Mouse (Mus musculus) bone marrow macrophage, adult 2 months (primary cell): ENCODE results near the gene Irs1. TPM values are rescaled to one million over a fixed set of nuclear protein-coding genes. Genes with fewer than 3 reads are reported as not detected.

Experiments
- H3K27ac ChIP-seq: 2 replicates; pipeline ENCODE4 v1.5.1; 2012; ENCODE audit warnings: low read depth, low read length; ENCODE audit not compliant: insufficient read depth
- H3K4me1 ChIP-seq: 2 replicates; pipeline ENCODE4 v1.6.1; 2012; ENCODE audit warnings: low read length; ENCODE audit not compliant: control insufficient read depth, insufficient read depth
- H3K4me3 ChIP-seq: 2 replicates; pipeline ENCODE4 v1.5.1; 2012; ENCODE audit warnings: mild to moderate bottlenecking, low read length, moderate library complexity; ENCODE audit not compliant: insufficient read depth
- CTCF ChIP-seq: IDR thresholded peaks from 2 replicates; pipeline ENCODE4 v1.5.1; 2012; ENCODE audit warnings: low read depth, mild to moderate bottlenecking, low read length, moderate library complexity
- POLR2A ChIP-seq: IDR thresholded peaks from 2 replicates; pipeline ENCODE4 v1.6.1; 2012; ENCODE audit warnings: mild to moderate bottlenecking, low read depth, low read length, borderline replicate concordance
- polyA plus RNA-seq: library from polyadenylated mRNA; stranded (reverse); fragments of >200 nt; gene quantifications from 2 replicates; pipeline ENCODE4 v1.2.4, GENCODE M21; 2012; ENCODE audit not compliant: missing spikeins, insufficient read depth, insufficient read length

Gene Irs1
- polyA plus RNA-seq, 1 experiment = 0.16 TPM

DNA sequence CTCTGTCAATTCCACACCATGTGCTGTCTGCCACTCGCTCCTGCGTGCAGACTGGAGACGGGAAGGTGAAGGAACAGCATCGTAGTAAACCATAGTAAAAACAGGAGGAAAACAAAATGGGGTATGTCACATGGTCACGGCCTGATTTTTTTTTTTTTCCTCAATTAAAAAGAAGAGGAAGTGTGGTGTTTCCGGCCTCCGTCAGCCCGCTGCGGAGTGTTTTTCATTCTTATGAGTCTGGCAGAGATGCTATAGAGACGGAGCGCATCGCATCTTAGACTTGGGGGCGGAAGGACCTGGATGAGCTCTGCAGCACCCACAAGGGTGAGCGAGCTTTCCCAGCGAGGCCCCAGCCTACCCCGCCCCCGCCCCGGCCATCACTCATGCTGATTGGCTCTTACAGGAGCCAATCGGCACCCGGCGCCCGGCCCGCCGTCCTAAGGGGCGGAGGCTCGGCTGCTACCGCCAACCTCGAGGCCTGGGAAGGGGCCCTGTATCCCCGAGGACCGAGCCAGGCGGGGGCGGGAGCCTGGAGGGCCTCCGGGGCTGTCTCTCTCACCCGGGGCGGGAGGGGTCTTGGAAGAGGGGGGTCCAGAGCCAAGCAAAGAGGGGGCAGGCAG lies 8.1 kb downstream of the Irs1 start:
- Histone ChIP-seq H3K4me1 (0 out of 2 replicates have a peak, but pooled peaks cover 4% of the 10 kb centered on the region), H3K27ac (peak overlapping the region; percentile 37), H3K4me3 (peak overlapping the region; percentile 59)
- TF ChIP-seq CTCF = no peak
- TF ChIP-seq POLR2A = no peak

- TF ChIP-seq POLR2A (no peak), CTCF (no peak)
- 0 out of 2 replicates have a peak, but pooled peaks cover 4% of the 10 kb centered on the region for H3K4me1 ChIP-seq
- no peak overlapping the region for H3K4me3 ChIP-seq
- H3K27ac ChIP-seq = no peak overlapping the region
Measured at GRCm38 (mm10) chr1:82281823-82282222, 9.4 kb downstream of the Irs1 start.

DNA sequence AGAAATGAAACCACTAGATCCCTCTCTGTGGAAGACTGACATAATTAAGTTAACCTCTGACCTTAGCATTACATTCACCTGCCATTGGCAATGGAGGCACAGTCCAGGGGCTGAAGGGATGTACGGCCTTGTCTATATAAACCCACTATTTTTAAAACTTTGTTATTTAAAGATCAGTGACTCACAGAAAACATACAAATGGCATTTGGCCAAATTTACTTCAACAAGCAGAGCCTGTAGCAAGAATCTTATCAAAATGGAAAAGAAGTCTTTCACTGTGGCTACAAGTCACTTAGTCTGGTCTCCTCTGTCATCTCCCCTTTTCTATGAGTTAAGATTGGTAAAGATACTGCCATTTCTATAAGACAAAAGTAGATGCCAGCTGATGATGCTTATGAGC lies 11.4 kb downstream of the Irs1 start:
- Histone ChIP-seq H3K4me1 (0 out of 2 replicates have a peak, but pooled peaks cover 4% of the 10 kb centered on the region), H3K4me3 (no peak overlapping the region), H3K27ac (no peak overlapping the region)
- TF ChIP-seq CTCF (no peak), POLR2A (no peak)

GRCm38 (mm10) chr1:82274361-82274760 lies 16.9 kb downstream of the Irs1 start:
- TF ChIP-seq POLR2A (no peak), CTCF (no peak)
- Histone ChIP-seq H3K27ac (no peak overlapping the region), H3K4me3 (no peak overlapping the region), H3K4me1 (no peaks in the 10 kb centered on the region)

DNA sequence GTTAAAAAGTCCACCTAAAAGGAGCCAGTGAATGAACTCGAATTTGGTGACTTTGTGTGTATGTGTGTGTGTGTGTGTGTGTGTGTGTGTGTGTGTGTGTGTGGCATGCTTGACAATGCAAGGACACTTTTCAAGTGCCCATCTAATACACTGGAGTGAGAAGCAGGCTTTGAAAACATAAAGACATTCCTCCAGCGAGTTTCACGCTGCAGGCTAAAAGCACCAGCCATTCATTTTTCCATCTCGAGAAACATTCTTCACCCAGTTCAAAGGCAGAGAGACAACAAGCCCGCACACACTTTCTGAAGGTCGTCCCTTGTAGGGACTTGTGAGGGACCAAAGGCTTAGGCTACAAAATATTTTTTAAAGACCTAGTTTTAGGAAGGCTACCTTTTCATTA lies 17.7 kb downstream of the Irs1 start:
- TF ChIP-seq CTCF = no peak
- no peak for TF ChIP-seq POLR2A
- H3K4me1 ChIP-seq = no peaks in the 10 kb centered on the region
- H3K27ac ChIP-seq = no peak overlapping the region
- H3K4me3 ChIP-seq = no peak overlapping the region

DNA sequence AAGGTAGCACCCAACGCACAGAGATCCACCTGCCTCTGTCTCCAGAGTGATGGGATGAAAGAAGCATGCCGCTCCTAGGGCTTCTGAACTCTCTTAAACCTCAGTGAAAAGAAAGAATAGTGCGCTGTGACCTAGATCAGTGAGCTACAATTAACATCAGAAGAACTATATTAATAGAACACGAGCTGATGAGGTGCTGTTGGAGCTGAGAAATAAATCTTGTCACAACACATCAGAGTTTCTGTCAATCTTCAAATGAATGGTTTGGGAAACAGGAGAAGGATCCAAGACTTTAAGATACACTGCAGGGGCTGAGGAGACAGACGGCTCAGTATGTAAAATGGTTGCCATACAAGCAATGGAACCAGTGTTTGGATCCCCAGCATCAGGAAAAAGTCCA lies 19.0 kb downstream of the Irs1 start:
- Histone ChIP-seq H3K4me1 (no peaks in the 10 kb centered on the region), H3K27ac (no peak overlapping the region), H3K4me3 (no peak overlapping the region)
- TF ChIP-seq CTCF = no peak
- TF ChIP-seq POLR2A = no peak

- no peaks in the 10 kb centered on the region for H3K4me1 ChIP-seq
- no peak overlapping the region for H3K4me3 ChIP-seq
- H3K27ac ChIP-seq = no peak overlapping the region
- TF ChIP-seq POLR2A = no peak
- TF ChIP-seq CTCF = no peak
Measured at GRCm38 (mm10) chr1:82267547-82267946, 23.7 kb downstream of the Irs1 start.

DNA sequence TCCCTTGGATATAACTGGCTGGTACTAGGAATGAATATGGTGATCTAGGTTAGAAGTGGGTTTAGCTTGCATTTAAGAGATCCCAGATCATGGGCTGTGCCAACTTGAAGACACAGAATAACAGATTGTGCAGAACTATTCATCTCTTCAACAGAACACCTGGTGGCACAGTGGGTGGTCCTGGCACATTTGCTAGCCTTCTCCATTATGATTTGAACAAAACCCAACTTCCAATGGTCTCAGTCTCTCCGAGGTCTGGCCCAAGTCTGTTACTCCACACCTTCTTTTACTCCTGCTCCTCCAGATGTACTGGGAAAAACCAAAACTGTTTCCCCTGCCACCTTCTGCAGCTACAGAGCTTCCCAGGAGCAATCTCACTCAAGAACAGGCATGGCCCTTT lies 28.9 kb downstream of the Irs1 start:
- Histone ChIP-seq H3K27ac (no peak overlapping the region), H3K4me3 (no peak overlapping the region), H3K4me1 (no peaks in the 10 kb centered on the region)
- TF ChIP-seq POLR2A = no peak
- no peak for TF ChIP-seq CTCF

- TF ChIP-seq POLR2A (no peak), CTCF (no peak)
- no peaks in the 10 kb centered on the region for H3K4me1 ChIP-seq
- no peak overlapping the region for H3K27ac ChIP-seq
- H3K4me3 ChIP-seq = no peak overlapping the region
Measured at GRCm38 (mm10) chr1:82261638-82262037, 29.6 kb downstream of the Irs1 start.

DNA sequence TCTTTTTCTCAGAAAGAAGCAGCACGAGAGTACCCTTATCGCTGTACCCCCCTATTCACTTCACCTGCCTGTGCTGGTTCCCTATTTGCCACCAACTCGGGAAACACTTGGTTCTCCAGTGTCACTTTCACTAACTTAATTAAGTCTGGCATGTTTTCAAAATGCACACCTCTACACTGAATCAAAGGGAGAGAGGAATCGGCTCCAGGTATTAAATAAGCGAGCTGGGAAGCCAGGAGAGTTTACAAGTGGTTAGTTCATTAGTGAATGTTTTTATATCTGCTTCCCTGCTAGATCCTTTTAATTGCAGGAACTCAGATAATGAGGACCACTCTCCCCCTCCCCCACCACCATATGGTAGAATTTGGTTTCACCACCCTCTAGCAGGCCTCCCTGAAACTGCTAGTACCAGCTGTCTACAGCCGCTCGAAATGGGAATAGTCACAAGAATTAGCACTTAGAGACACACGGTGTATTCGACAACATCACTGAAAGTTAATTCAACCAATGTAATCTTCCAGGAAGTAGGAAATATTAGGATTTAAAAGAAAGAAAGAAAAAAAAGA lies 30.1 kb downstream of the Irs1 start:
- H3K27ac ChIP-seq = no peak overlapping the region
- no peak for TF ChIP-seq POLR2A
- TF ChIP-seq CTCF = no peak

GRCm38 (mm10) chr1:82260055-82260454 lies 31.2 kb downstream of the Irs1 start:
- Histone ChIP-seq H3K4me3 (no peak overlapping the region), H3K4me1 (no peaks in the 10 kb centered on the region), H3K27ac (no peak overlapping the region)

More for the DNA sequence above, 30.1 kb downstream of the Irs1 start:
- H3K4me3 ChIP-seq = no peak overlapping the region
- H3K4me1 ChIP-seq = no peaks in the 10 kb centered on the region

More at GRCm38 (mm10) chr1:82260055-82260454, 31.2 kb downstream of the Irs1 start:
- TF ChIP-seq POLR2A = no peak
- TF ChIP-seq CTCF = no peak
